Mouse (Mus musculus) cortical plate, adult 2 months (tissue): ENCODE results near the gene Olfr33. TPM values are rescaled to one million over a fixed set of nuclear protein-coding genes. Genes with fewer than 3 reads are reported as not detected.

Experiments
- H3K27ac ChIP-seq: fragments of 200-500 bp; 2 replicates; pipeline ENCODE4 v1.5.1; 2012; ENCODE audit warnings: low read length, control low read depth, inconsistent platforms; ENCODE audit not compliant: insufficient read depth
- H3K4me1 ChIP-seq: fragments of 200-500 bp; 2 replicates; pipeline ENCODE4 v1.6.1; 2011; ENCODE audit warnings: low read length; ENCODE audit not compliant: control insufficient read depth, insufficient read depth
- H3K4me3 ChIP-seq: fragments of 200-500 bp; 2 replicates; pipeline ENCODE4 v1.5.1; 2011; ENCODE audit warnings: mild to moderate bottlenecking, low read length, control low read depth; ENCODE audit not compliant: insufficient read depth
- CTCF ChIP-seq: fragments of 200-500 bp; IDR thresholded peaks from 2 replicates; pipeline ENCODE4 v1.5.1; 2011; ENCODE audit warnings: mild to moderate bottlenecking, control low read depth, low read length; ENCODE audit not compliant: insufficient read depth; ENCODE audit errors: extremely low read depth
- POLR2A ChIP-seq: fragments of 200-500 bp; IDR thresholded peaks from 2 replicates; pipeline ENCODE4 v1.6.1; 2011; ENCODE audit warnings: mild to moderate bottlenecking, low read length, control low read depth; ENCODE audit not compliant: insufficient read depth; ENCODE audit errors: extremely low read depth
- polyA plus RNA-seq: library from polyadenylated mRNA; depleted of rRNA; stranded (reverse); fragments of >200 nt; gene quantifications from 2 replicates; pipeline ENCODE4 v1.2.3, GENCODE M21; 2012; rRNA removed

The Olfr33 gene
- not detected in 2 replicates for polyA plus RNA-seq

DNA sequence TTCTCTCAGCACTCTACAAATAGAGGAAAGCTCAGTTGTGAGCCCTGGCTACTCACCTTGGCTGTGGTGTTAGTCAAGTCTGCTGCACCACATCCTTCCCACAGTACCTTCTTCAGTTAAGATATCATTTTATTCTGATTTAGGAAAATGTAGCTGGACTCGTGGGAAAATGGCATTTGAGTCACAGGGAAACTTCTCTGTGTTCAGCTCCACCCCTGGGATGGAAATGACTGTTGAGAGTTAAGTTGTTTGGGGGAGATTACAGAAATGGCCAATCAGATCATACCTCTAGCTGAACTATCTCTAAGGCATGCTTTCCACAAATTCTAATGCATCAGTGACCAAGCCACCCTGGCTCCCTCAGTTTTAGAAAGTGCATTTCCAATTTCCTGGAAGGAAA, at the start of gene Olfr33:
Gene Olfr33 (minus strand): TSS at position 101 of the 400 bp plus-strand sequence.
- Histone ChIP-seq H3K4me3 (no peak within 1 kb of the TSS), H3K4me1 (no peaks in the 10 kb centered on the region), H3K27ac (no peak within 1 kb of the TSS)
- TF ChIP-seq CTCF: no peak
- no peak for TF ChIP-seq POLR2A

DNA sequence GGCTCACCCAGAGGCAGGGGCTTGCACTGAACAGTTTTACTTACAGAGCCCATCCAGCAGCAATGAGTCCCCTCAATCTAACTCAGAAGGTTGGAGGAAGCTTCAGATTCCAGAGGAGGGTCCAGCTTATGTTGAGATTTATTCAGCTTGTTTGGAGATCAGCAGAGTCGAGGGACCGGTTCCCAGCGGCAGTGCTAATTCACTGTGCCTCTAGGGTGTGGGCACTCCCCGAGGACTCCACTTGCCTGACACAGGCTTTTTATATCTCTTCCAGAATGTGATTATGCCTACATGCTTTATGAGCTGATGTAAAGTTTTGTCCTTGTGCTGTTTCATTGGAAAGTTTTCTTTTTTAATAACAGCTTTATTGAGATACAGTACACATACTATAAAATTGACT, 40.4 kb upstream of the Olfr33 start, which contains the start of the genes Olfr560 and Olfr78:
Gene Olfr560 (minus strand): TSS at position 101 of the 400 bp plus-strand sequence.
Gene Olfr78 (minus strand): TSS at position 206 of the 400 bp plus-strand sequence.
- Histone ChIP-seq H3K4me3 (no peak within 1 kb of the TSS), H3K27ac (no peak within 1 kb of the TSS), H3K4me1 (no peaks in the 10 kb centered on the region)
- TF ChIP-seq POLR2A (no peak), CTCF (no peak)

DNA sequence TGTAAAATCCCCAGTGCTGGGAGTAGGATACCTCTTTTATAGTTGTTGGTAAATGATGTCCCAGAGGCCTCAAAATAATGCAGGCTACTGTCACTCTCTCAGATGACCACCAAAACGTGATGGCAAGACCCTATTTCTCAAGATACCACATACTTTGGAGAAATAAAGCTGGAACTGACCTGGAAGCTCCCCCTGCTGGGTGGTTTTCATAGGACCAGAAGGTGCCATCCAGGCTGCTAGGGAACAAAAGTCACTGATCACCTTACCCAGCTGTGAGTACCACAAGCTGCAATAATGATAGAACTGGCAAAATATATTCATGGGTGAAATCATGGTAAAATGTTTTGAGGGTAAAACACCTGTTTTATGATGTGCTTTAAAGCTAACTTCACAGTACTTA, 33.2 kb upstream of the Olfr33 start:
- no peak overlapping the region for H3K27ac ChIP-seq
- no peak overlapping the region for H3K4me3 ChIP-seq
- H3K4me1 ChIP-seq: no peaks in the 10 kb centered on the region
- TF ChIP-seq CTCF: peak; percentile 10; the same call in 1 of the 2 replicates
- no peak for TF ChIP-seq POLR2A

DNA sequence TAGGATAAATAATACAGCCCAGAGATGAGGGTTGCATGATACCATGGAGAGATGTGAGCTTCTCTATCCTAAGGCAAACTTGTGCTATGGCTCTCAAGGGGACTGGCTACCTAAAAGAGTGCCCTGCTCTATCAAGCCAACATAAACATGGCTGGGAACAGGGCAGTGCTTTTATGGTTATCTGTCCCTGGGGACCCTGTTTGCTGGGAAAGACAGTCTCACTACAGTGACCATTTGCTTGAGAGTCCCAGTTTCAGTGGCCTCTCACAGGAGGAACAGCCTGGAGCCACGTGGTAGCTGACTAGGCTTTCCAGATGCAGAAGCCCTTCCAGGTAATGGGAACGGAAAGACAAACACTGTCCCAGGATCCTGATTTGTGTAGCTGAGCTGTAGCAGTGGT, 18.8 kb upstream of the Olfr33 start:
- no peak for TF ChIP-seq CTCF
- TF ChIP-seq POLR2A: no peak
- Histone ChIP-seq H3K4me1 (no peaks in the 10 kb centered on the region), H3K27ac (no peak overlapping the region), H3K4me3 (no peak overlapping the region)

DNA sequence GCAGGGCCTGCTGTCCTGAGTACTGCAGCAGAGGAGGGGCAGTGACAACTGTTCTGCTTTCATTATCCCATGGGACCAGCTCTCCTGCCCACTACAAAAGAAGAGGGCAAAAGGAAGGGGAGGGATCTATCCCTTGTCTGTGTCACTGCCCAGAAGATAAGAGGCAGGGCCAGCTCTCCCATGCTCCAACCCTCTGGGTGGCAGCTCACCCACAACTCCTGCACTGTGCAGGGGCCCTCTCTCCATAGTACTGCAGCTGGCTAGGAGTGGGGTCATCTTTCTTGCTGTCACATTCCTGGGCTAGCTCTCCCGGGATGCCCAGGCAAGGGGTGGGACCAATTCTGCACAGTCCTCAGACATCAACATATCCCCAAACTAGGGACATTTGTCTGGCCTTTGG, 14.9 kb upstream of the Olfr33 start:
- TF ChIP-seq CTCF (no peak), POLR2A (no peak)
- no peak overlapping the region for H3K27ac ChIP-seq
- H3K4me3 ChIP-seq: no peak overlapping the region
- no peaks in the 10 kb centered on the region for H3K4me1 ChIP-seq

DNA sequence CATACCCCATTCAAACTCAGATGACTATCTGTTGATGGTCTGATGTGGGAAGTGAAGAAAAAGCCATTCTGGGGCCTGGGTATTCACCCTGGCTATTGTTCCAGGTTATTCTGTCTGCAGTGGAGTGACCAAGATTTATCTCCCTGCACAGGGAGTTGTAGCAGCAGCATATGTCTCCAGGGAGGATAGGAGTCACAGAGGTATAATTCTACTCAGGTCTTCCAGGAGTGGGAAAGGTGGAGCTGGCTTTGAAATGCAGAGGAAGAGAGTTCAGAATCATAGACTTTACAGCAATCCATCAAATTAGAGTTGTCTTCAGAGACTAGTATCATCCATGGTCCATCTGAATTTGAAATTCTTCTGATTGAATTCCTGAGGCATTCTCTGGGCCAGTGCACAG, 8.5 kb upstream of the Olfr33 start, which contains the start of gene Olfr559:
Gene Olfr559 (minus strand): TSS at position 101 of the 400 bp plus-strand sequence.
- Histone ChIP-seq H3K4me3 (no peak within 1 kb of the TSS), H3K4me1 (no peaks in the 10 kb centered on the region), H3K27ac (no peak within 1 kb of the TSS)
- no peak for TF ChIP-seq POLR2A
- TF ChIP-seq CTCF: no peak

DNA sequence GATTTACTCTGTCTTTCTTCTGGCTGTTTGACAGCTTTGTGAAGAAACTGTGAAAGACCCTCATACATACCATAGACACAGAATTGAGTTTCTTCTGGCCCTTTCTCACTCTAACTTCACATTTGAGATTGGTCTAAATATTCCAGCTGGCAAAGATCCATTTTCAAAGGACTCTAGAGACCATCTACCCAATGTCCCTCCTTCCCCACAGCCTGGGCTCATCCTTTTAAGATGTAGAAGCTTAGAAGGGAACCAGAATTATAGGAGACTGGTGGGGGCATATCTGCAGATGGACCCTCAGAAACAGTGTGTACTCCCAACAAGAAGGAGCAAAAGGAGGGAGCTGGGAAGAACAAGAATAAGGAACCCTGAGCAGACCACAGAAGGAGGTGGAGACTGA, 17.0 kb downstream of the Olfr33 start, which contains the start of gene Olfr558:
Gene Olfr558 (plus strand): TSS at position 301 of the 400 bp plus-strand sequence.
- TF ChIP-seq POLR2A: no peak
- TF ChIP-seq CTCF: no peak

DNA sequence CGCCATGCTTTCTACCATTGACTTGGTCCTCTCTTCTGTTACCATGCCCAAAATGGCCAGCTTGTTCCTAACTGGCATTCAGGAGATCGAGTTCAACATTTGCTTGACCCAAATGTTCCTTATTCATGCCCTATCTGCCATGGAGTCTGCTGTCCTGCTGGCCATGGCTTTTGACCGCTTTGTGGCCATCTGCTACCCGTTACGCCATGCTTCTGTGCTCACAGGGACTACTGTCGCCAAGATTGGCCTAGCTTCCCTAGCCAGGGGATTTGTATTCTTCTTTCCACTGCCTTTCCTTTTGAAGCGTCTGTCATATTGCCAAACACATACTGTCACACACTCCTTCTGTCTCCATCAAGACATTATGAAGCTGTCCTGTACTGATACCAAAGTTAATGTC, 20.4 kb downstream of the Olfr33 start:
- Histone ChIP-seq H3K4me3 (no peak overlapping the region), H3K4me1 (no peaks in the 10 kb centered on the region), H3K27ac (no peak overlapping the region)
- no peak for TF ChIP-seq CTCF
- TF ChIP-seq POLR2A: no peak

More for the DNA sequence above, 17.0 kb downstream of the Olfr33 start, which contains the start of gene Olfr558:
- H3K4me3 ChIP-seq: no peak within 1 kb of the TSS
- H3K27ac ChIP-seq: no peak within 1 kb of the TSS
- no peaks in the 10 kb centered on the region for H3K4me1 ChIP-seq

DNA sequence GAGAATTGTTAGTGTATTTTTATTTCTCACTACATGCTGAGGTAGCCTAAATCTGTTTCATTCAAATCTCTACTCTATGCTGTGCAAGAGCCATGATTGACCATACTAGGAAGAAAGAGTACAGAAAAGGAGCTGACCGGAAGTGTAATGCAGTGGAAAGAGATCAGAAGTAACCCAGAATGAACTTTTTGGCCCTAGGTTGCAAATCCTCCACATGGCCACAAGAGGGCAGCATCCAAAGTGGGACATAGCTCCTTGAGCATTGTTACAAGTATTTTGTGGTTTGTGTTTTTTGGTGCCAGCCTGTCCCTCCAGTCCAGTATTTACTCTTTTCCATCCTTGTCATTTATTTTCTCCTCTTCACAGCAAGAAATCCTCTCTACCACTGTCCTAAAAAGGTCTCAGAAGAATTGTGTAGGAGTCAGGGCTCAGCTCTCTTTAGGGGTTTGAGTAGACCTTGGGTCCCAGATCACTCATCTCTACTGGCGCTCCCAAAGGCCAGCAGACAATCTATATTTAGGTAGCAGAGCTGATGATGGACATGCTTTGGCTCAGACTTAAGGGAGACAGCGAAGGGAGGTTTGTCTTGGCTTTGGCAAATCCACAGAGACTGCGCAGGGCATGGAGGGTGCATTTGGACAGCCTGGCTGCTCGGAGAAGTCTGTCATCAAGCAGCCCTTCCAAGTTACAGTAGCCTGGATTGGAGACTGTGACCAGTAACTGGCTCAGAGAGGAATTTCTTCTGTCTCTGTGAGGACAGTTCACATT, 23.3 kb downstream of the Olfr33 start, which contains the start of gene Olfr557:
Gene Olfr557 (plus strand): TSS at position 553 of the 768 bp plus-strand sequence.
- H3K4me3 ChIP-seq: no peak within 1 kb of the TSS
- H3K4me1 ChIP-seq: no peaks in the 10 kb centered on the region
- no peak for TF ChIP-seq POLR2A
- peak; percentile 76 for TF ChIP-seq CTCF
- H3K27ac ChIP-seq: no peak within 1 kb of the TSS

DNA sequence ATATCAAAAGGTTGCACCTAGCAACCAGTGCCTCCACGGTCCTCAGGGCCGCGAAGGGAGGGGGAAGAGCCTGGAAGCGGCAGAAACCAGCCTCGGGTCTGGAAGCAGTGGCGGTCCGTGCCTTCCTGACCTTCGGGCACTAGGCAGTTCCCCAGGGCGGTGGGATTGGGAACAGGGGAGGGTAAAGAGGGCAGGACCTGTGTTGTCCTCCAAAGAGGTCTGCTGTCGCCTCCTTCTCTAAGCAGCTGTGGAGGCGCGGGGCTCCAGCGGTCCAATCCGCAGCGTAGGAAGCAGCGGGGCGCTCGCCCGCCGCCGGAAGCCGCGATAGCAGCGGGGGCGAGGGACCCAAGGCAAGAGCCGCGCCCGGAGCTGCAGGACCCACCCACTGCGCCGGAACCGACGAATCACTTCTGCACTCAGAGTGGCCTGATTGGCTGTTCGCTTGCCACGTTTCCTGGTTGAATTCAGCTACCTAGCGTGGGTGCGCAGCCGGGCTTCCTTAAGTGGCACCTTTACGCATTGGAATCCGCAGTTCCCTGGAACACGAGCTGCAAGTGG, 31.8 kb downstream of the Olfr33 start, which contains the start of gene Trim68:
Gene Trim68 (minus strand): TSS at position 384 of the 558 bp plus-strand sequence.
- Histone ChIP-seq H3K4me3 (peak within 1 kb of the TSS; percentile 86), H3K27ac (peak within 1 kb of the TSS; percentile 70), H3K4me1 (no peaks in the 10 kb centered on the region)
- no peak for TF ChIP-seq CTCF
- no peak for TF ChIP-seq POLR2A

DNA sequence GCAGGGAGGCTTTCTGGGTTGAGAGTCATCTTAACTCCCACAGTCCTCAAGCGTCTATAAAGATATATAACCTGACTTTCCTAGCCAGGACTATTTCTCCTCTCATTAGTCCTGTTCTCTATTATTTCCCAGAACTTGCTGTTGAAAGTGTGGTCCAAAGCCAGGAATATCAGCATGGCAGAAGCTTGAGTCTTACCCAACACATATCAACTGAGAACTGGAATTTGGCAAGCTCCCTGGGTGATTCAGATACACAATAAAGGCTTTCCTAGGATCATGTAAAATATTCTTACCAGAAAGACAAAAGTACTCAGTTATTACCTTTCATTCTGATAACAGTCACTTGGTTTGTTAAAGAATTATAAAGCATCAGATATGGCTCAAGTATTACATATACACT, 37.0 kb downstream of the Olfr33 start:
- no peak overlapping the region for H3K27ac ChIP-seq
- no peak overlapping the region for H3K4me3 ChIP-seq
- no peaks in the 10 kb centered on the region for H3K4me1 ChIP-seq
- no peak for TF ChIP-seq POLR2A
- no peak for TF ChIP-seq CTCF
